Mouse (Mus musculus): ENCODE results near the gene Gm45711. TPM values are rescaled to one million over a fixed set of nuclear protein-coding genes. Genes with fewer than 3 reads are reported as not detected.

Gene Gm45711
- total and polyA plus RNA-seq, 3 experiments = not detected

GRCm38 (mm10) chr8:104346706-104347105 lies 36.8 kb upstream of the Gm45711 start:
- Histone ChIP-seq H3K27me3 (ENCODE audit: control insufficient read depth in 1 of 2, insufficient read depth in 2 of 2, low read length in 2 of 2) (no peaks in the 10 kb centered on the region), H3K9ac (ENCODE audit: control insufficient read depth, low read depth, low read length, poor library complexity, severe bottlenecking) (no peak overlapping the region), H3K4me1 (ENCODE audit: control insufficient read depth in 1 of 2, insufficient read depth in 2 of 2, low read length in 2 of 2) (peaks cover 0 to 2% of the 10 kb centered on the region in 2 experiments; a peak in 2 of 4 replicates), H3K4me3 (ENCODE audit: control insufficient read depth in 1 of 2, insufficient read depth in 1 of 2, low read depth in 2 of 2, low read length in 2 of 2) (no peak overlapping the region), H3K27ac (ENCODE audit: control insufficient read depth, low read depth, low read length) (no peak overlapping the region), H3K79me2 (ENCODE audit: control insufficient read depth, insufficient read depth, low read length, poor library complexity) (peaks cover 2% of the 10 kb centered on the region; the same call in 1 of the 2 replicates), H3K9me3 (replicated peaks; ENCODE audit: insufficient read depth, low read length) (no peaks in the 10 kb centered on the region), H3K36me3 (ENCODE audit: control insufficient read depth in 1 of 2, insufficient read depth in 2 of 2, low read length in 2 of 2) (peaks cover 0 to 2% of the 10 kb centered on the region in 2 experiments; a peak in 2 of 4 replicates)
- DNase-seq (ENCODE audit: low read depth, low spot score) = no peak
- no peak for TF ChIP-seq MEF2A (IDR thresholded peaks at IDR 0.05; ENCODE audit: extremely low read depth, insufficient replicate concordance, low read depth, low read length, poor library complexity, severe bottlenecking)
- no peak for TF ChIP-seq POLR2AphosphoS2 (IDR thresholded peaks at IDR 0.05; ENCODE audit: low read length)
- TF ChIP-seq MYB (IDR thresholded peaks at IDR 0.05; ENCODE audit: low read depth, low read length) = no peak
- TF ChIP-seq E2F4 (IDR thresholded peaks at IDR 0.05; ENCODE audit: borderline replicate concordance, low read depth, low read length) = no peak
- no peak for TF ChIP-seq CTCF (IDR thresholded peaks at IDR 0.05 in 2 of 3, conservative IDR thresholded peaks at IDR 0.05 in 1 of 3; ENCODE audit: control insufficient read depth in 1 of 3, insufficient read depth in 1 of 3, low read depth in 2 of 3, low read length in 3 of 3, poor library complexity in 1 of 3, severe bottlenecking in 1 of 3)

- no peaks in the 10 kb centered on the region for H3K27me3 ChIP-seq (ENCODE audit: control insufficient read depth in 1 of 2, insufficient read depth in 2 of 2, low read length in 2 of 2)
- no peaks in the 10 kb centered on the region for H3K9me3 ChIP-seq (replicated peaks; ENCODE audit: insufficient read depth, low read length)
- no peak overlapping the region for H3K9ac ChIP-seq (ENCODE audit: control insufficient read depth, low read depth, low read length, poor library complexity, severe bottlenecking)
- TF ChIP-seq ZMIZ1 (IDR thresholded peaks at IDR 0.05; ENCODE audit: low read depth, low read length) (no peak), ZNF384 (IDR thresholded peaks at IDR 0.05; ENCODE audit: low read depth, low read length) (no peak), BHLHE40 (IDR thresholded peaks at IDR 0.05; ENCODE audit: borderline replicate concordance, low read depth, low read length) (no peak), USF2 (IDR thresholded peaks at IDR 0.05; ENCODE audit: borderline replicate concordance in 1 of 2, insufficient read depth in 1 of 2, low read depth in 1 of 2, low read length in 2 of 2) (no peak), POLR2AphosphoS2 (IDR thresholded peaks at IDR 0.05; ENCODE audit: low read length) (no peak), SMC3 (IDR thresholded peaks at IDR 0.05; ENCODE audit: low read depth, low read length) (no peak), TAL1 (IDR thresholded peaks at IDR 0.05; ENCODE audit: low read length) (no peak), POLR2A (IDR thresholded peaks at IDR 0.05; ENCODE audit: control insufficient read depth in 1 of 2, insufficient read depth in 1 of 2, low read depth in 1 of 2, low read length in 2 of 2, poor library complexity in 1 of 2) (no peak), NRF1 (IDR thresholded peaks at IDR 0.05; ENCODE audit: insufficient read depth, low read depth, low read length, poor library complexity, severe bottlenecking) (no peak), JUND (IDR thresholded peaks at IDR 0.05; ENCODE audit: low read depth, low read length) (no peak)
- peaks cover 0 to 7% of the 10 kb centered on the region in 2 experiments; a peak in 2 of 4 replicates for H3K4me1 ChIP-seq (ENCODE audit: control insufficient read depth in 1 of 2, insufficient read depth in 2 of 2, low read length in 2 of 2)
- peaks cover 0 to 4% of the 10 kb centered on the region in 2 experiments; a peak in 2 of 4 replicates for H3K36me3 ChIP-seq (ENCODE audit: control insufficient read depth in 1 of 2, insufficient read depth in 2 of 2, low read length in 2 of 2)
- H3K79me2 ChIP-seq (ENCODE audit: control insufficient read depth, insufficient read depth, low read length, poor library complexity) = peaks cover 10% of the 10 kb centered on the region
- no peak overlapping the region for H3K27ac ChIP-seq (ENCODE audit: control insufficient read depth, low read depth, low read length)
- no peak overlapping the region for H3K4me3 ChIP-seq (ENCODE audit: control insufficient read depth in 1 of 2, insufficient read depth in 1 of 2, low read depth in 2 of 2, low read length in 2 of 2)
- no peak for DNase-seq (ENCODE audit: low read depth, low spot score)
Observed at GRCm38 (mm10) chr8:104344622-104345021, 34.7 kb upstream of the Gm45711 start.

Measured in MEL (cell line).